Mouse (Mus musculus): ENCODE measurements at regions not wholly inside any gene's neighbourhood (a gene's known extent, or its start where the extent isn't known, plus 50 kb on each side); places are given as distances from the start of the nearest gene placed in this dataset.

DNA sequence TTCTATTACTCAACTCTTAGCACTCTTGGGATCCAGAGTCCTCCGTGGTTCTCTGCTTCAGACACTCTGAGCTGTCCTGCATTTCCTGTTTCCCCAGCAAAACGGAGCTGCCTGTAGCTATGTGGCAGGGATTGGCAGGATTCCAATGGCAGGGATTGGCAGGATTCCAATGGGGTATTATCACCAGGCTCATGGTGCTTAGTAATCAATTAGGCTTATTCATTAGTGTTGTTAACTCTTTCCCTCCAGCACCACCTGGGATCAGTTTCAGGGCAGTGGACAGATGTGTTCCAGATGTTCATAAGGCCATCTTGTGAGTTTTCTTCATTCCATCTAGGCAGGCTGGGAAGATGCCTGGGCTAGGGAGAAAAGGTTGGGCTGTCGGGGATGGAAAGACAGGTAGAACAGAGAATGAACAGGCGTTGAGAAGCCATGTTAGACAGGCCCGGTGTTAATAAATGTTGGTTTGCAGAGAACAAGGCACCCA, 163.5 kb downstream of the Emp1 start:
- no peak for DNase-seq

DNA sequence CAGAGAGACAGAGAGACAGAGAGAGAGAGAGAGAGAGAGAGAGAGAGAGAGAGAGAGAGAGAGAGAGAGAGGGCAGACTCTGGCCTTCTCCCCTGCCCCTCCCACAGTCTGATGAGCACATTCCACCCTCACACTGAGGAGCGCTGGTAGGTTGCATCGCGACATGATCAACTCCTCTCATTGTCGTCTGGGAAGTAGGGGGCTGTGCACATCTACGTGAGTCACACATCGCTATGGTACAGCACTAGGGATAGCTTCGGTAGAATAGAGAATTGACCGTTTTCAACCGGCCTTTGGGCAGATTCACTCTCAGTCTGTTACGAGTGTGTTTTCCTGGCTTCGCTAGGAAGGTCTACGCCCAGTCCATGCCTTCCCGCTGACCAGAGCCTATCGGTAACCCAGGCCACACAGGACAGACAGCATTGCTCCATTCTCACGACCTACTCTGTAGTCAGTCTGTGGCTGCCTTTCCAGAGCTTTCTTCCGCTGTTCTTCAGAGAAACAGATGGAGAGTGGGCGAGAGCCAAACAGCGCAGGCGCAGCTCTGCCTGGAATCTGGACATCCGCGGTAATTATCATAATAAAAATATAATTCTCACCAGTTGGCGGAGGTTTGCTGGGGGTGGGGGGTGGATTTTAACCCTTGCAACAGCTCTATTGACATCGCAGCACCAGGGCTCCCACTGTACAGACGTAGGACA, 164.3 kb downstream of the Emp1 start:
- no peak for DNase-seq

DNA sequence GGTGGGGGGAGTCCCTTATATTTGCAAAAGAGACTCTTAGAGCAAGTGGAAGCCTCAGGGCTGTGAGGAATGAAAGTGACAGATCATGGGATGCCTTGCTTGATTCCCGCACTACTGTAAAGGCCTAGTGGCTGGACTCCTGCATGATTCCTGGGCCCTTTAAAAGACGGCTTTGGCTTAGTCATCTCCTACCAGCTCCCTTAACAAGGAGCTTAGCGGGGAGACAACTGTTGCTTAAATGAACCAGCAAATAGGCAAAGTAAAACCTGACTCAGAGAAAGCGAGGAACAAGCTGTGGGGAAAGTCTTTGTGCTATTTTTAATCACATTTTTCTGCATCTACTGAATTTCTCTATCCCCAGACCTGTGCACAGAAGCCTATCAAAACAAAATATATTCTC, 165.5 kb downstream of the Emp1 start:
- DNase-seq: no peak

DNA sequence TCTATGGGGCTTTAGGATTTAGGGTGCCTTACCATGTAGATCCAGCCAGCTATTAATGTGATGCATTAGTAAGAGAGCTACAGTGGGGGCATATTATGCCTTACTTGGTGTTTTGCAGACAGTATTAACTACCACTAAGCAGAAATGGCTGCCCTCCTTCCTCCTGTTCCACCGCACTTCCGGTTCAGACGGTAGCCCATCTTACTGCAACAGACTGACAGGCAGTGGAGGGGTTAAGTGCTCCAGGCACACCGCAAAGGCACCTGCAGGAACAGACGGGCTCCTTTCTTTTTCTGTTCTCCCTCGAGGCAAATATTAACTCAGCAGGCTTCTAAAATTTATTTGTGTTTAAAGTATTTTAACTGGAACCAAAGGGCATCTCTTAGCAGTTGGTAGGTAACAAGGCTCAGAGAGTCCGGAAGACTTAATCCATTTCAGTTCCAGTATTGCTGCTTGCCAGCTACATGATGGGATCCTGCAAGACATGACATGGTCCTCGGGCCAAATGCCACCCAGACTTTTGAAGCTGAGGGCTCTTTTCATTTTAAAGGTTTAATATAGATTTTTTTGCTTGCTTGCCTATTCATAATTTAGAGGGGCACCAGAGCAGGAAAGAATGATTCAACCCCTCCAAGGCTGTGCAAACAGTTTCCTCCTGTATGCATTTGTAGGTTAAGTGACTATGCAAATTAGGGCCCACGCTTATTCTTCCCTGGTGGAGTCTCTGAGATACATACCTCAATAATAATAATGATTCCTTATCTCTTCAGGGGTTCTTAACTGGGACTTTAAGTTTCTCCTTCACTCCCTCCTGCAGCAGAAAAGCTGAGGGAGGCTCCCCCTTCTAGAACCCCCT, 177.7 kb downstream of the Emp1 start:
- no peak for DNase-seq

DNA sequence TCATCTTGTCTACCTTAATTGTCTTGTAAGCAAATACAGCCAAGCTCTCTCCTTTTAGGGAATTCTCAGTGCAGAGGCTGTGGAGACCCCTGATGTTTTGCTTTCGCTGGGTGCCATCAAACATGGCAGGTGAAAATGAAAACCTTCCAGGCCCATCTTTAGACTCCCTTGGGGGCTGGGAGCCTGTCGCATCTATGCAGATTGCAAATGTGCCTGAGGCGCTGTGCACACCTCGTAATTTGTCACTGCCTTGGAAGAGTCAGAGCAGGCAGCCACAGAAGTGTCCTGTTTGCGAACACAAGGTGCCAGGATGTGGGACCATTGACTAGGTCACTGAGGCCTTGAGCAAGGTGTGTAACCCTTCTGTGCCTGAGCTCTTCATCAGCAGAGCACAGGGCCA, 179.2 kb downstream of the Emp1 start:
- no peak for DNase-seq

DNA sequence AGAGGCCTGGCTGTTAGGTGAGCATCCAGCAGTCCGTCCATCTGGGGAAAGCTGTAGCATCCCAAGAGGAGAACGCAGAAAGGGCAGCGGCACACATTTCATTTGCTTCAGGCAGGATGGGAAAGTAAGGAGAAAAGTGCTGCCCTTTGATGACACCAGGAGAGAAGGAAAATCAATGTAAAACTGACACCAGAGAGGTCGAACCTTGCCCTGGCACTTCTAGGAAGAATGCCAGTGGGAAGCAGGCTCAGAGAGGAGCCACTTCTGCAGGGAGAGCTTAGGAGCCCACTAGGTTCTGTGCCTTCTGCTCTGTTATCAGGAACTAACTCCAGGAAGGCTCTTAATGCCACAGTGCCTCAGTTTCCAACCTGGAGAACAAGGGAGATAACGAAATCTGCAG, 180.0 kb downstream of the Emp1 start:
- no peak for DNase-seq

DNA sequence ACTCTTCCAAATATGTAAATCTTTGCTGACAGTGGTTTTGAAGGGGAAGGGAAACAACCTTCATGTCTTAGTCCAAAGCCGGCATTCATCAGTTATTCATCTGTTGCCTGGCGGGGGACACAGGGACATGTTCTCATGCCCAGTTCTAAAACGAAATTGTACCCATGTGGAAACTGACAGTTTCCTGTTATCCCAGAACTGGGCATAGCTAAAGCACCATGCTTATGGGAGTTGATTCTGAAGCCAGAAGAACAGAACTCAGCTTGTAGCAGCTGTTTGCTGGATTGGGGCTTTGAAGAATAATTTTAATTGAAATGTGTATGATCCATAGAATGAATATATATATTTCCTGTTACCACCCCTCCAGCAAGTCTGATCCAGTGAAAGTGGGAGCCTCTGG, 181.0 kb downstream of the Emp1 start:
- no peak for DNase-seq

DNA sequence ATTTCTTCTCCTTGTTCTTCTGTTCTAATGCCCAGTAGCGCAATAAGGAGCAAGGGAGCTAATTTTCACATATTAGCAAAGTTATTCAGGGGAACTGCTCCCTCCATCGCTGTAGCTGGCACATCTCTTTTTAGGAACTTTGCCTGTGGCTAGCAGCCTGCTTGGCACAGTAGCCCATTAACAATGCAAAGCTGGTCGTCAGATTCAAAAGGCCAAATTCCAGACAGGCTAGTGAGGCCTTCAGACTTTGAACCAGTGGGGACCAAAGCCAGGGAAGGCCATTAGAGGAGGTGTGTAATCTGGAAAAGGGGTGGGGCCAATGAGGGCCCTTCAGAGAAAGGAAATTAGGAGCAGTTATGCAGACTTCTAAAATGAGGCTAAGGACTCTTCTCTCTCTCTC, 181.5 kb downstream of the Emp1 start:
- no peak for DNase-seq

DNA sequence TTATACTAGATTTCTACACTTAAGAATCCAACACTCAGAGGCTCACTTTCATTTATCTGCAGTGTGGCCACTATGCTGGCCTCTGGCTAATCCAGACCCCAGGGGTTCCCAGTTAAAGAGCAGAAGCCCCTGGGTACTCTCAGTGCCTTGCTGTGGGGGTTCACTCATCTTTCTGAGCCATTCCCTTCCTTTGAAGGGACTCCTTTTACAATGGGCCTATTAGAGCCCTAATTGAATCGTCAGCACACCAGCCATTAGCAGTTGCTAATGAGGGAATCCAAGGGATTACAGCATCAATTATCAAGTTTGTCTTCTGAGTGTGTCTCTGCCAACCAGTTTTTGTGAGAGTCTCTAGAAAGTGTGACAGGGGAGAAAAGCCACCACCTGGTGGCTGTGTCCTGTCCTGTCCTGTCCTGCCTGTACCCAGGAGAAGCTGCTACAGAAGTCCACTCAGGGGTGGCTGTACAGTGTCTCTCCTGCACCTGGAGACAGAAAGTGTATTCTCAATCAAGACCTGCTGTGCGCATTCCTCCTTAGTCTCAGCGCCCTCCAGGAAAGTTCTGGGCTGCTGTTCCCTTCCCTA, 188.1 kb downstream of the Emp1 start:
- DNase-seq: no peak

DNA sequence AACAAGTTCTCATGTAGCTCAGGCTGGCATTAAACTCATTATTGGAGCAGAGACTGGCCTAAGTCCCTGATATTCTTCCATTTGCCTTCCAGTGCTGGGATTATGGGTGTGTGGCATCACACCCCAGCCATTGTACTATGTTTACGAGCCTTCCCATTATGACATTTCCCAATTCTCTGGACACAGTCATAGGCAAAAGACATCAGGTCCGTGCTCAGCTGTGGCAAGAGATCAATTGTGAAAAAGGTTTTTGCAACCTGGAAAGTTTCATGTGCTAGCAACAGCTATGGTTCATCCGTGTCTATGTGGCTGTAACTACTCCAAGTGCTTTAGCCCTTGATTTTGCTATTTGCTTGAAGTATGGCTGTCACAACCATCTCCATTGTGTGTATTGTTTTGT, 190.1 kb downstream of the Emp1 start:
- no peak for DNase-seq

DNA sequence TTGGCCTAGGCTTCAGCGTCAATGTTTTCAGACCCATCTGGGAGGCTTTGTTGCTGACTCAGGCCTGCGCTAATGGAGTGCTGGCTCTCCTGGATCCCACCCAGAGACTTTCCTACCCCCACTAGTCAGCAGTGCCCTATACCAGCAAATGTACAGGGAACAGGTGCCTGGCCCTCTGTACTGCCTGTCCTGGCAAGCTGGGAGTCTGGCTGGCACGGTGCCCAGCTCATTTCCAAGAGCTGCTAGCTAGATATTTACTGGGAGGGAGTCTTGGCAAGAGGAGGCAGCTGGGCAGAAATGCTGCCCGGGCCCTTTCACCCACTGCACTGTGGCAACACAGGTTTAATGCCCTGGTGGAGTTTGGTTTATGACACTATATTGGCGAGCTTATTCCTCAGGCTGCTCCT, 197.2 kb downstream of the Emp1 start:
- DNase-seq: no peak

DNA sequence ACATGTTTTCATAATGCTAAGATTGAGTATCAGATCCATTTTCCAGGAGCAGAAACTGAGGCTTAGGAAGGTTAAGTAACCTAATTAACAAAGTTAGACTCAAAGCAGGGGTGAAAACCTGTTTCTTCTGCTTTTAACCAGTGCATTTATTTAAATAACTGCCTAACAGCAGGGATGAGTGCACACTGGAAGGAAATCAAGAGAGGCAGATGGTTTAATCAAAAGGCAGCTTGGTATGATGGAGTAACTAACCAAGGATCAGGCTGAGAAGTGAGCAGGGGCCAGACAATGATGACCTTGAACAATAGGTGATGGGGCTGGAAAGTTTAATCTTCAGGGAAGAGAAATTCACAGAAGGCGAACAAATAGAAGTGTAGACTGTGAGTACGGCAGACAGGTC, 199.9 kb downstream of the Emp1 start:
- DNase-seq: no peak

DNA sequence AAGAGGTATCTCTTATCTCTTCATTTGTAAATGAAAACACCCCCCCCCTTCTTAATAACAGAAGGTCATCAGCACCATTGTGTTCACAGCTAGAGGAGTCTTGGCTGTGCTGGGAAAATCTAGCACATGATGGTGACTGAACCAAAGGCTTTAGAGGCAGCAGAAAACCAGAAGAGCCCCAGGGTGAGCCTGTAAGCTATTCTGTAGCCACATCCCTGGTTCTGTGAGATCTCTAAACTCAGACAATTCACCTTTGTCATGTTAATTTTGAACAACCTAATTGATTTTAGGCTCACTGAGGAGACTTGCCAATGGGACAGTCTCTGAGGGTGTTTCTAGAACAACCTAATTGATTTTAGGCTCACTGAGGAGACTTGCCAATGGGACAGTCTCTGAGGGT, 201.4 kb downstream of the Emp1 start:
- no peak for DNase-seq

DNA sequence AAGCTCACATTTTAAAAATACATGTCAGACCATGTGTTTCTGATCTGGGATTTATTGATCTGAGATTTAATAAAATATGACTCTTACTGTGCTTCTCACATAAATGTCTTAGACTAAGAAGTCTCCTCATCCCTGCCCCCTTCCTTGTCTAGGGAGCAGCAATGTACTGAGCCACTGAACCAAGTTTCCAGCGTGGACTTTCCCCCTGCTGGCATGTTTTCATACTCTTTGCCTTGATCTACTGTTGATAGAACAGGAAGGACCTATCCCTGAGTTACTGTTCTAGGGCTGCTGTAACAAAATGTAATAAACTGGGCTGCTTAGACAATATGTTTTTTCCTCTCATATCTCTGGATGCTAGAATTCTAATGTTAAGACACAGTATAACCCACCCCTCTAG, 206.7 kb downstream of the Emp1 start:
- no peak for DNase-seq

DNA sequence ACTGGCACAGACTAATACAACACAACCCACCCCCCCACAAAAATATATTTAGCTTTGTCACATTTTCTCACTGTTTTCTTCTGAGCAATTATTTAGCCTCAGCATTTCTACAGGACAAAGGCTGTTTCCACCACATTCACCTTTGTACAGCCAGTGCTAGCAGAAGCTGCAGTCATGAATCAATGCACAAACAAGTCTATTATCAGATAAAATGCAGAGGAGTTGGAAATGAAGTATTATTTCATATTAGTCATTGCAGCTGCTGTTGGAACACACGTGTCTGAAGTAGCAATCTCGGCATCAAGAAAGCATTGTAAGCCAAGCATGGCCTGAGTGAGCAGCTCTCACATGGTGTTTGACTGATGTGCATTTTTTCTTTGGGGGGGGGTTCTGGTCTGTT, 212.9 kb downstream of the Emp1 start:
- DNase-seq: no peak

DNA sequence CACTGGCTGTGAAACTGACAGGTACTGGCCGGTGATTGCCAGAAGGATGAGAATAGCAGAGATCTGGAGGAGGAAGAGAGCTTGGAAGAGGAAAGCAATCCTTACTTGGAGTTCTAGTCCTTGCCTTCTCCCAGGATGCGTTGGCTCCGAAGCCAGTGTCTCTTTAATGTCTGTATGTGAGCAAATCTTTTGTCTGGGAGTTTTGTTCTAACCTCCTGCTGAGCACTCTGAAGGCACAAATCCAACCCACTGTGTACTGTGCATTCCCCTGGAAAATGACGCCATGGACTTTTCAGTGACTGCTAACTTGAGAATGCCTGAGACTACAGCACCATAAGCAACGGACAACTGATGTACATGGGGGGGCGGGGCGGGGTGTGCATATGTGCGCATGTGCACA, 216.4 kb downstream of the Emp1 start:
- DNase-seq: no peak

DNA sequence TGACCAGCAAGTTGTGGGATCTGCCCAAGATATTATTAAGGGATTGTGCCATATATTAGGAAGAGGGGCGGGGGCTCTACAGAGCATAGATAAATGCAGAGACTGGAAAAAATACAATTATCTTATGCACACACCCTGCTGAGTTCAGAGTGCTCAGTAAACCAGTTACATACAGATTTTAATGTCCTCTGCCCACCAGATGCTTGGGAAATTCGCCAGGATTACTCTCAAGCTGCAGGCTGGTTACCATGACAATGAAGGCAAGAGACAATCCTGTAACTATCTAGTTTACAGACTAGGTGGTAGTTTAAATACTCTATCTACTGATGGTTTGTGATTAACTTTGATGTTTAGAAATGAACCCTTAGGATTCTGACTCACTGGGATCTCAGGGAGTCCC, 220.2 kb downstream of the Emp1 start:
- no peak for DNase-seq

DNA sequence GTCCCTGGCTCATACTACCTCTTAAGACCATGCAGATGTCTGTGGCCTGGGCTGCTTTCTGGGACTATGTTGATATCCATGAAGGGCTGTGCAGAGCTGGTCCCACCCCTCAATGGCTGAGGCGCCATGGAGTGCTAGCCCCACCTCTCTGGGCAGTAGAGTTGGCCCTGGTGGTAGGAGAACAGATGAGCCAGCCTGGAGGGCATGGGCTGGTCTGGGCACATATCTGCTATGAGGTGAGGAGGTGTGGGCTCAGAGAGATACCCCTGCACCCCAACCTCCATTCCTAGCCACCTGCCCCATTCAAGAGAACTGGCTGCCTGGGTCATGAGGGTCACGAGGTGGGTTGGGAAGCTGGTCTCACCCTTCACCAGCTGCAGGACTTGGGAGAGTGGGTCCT, 222.4 kb downstream of the Emp1 start:
- no peak for DNase-seq

DNA sequence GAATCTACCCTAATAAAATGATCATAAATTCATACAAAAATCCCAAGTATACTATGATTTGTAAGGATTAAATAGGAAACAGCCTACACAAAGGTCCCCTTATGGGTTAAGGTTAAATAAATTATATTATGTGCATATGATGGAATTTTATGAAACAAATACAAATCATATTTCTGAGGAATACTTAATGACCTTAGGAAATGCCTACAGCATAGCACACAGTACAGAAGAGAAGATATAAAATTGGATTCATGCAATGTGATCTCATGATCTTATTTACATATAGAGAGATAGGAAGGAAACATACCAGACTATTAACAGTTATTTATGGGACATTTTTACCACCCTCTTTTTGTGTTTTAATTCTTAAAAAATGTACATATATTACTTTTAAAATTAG, 227.7 kb downstream of the Emp1 start:
- DNase-seq: no peak

DNA sequence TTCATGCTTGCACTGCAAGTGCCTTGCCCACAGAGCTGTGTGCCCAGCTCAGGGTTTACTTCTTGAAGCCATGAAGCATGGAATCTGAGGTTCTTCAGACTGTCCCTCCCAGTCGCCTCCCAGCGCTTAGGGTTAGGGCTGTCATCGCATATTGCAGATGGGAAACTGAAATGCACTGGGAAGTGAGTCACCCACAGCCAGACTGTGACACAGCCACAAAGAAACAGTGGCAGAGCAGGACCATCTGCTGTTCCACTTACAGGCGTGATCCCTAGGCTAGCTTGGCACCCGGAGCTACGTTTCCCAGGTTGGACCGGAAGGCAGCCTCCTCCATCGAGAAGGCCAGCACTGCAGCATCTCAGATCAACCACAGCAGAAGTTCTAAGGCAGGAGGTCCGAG, 228.7 kb downstream of the Emp1 start:
- no peak for DNase-seq

DNA sequence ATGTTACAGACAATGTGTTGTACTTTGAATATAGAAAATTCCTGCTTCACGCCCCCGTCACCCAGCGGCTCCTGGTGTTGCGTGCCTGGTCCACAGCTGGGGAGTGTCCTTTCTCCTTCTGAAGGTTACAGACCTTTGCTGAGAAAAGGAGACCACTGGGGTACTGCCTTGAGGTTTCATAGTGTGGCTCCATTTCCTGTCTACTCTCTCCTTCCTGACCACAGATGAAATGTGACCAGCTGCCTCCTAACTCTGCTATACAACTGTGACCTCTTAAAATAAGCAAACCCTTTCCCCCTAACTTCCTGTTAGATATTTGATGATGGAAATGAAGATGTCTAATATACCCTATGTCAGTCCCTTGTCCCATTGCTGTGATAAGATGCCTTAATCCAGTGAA, 234.0 kb downstream of the Emp1 start:
- no peak for DNase-seq

DNA sequence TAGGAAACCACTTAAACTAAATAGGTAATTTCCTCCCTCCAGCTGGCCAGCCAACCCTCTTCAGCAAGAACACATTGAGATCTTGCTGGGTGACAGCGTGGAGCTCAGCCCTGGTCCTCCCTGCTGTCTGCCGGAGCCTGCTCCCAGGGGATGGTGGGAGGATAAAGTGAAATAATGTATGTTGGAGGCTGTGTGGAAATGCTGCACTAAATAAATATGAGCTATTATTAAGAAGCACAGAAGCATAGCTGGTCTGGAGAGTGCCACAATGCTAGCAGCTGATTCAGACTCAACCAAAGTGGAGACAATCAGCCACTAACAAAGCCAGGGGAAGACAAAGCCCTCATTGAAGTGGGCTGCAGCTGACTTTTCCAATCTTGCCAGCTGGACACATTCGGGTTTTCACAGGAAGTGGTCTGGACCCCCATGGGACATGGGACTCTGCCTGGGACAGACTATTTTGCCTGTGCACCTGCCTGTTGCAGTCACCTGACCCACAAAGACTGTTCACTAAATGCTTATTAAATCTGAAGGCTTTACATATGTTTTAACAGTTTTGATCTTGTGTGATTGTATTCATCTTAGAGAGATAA, 248.3 kb downstream of the Emp1 start:
- DNase-seq: no peak

DNA sequence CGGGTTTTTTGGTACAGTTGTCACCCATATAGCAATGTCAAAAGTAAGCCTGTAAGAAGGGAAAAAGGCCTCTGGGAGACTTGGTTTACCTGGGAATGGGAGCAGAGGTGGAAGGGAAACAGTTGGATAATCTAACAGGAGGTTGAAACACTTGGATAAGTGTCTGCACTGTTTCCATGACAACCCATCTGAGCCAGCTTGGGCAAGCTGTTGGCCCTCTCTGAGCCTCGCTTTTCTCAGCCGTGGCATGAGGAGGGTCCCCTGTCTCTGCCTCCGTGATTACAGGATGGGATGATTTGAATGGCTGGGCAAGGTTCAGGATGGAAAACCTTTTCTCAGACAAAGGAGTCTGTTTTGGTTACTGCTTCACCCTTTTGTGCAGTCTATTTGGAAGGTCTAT, 265.6 kb downstream of the Emp1 start:
- DNase-seq: no peak

DNA sequence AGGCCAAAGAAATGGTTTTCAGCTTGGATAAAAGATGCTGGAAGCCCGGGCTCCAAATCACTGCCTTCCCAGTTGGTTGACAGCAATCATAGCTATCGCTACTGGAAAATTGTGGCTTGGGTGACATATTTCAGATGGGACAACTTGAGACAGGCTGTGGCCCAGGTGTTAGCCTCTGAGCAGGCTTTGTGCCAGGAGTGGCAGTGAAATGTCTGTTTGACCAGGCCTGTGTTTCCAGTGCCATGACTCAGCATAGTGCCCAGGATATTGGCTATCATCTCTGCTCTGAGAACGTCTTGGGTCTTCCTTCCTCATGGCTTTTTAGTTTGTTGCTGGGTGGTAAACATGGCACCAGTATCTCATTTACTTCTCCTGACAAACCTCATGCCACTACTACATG, 266.9 kb downstream of the Emp1 start:
- DNase-seq: no peak

Data from spleen, adult 18-20 months (tissue).